In the genomic region with DNA sequence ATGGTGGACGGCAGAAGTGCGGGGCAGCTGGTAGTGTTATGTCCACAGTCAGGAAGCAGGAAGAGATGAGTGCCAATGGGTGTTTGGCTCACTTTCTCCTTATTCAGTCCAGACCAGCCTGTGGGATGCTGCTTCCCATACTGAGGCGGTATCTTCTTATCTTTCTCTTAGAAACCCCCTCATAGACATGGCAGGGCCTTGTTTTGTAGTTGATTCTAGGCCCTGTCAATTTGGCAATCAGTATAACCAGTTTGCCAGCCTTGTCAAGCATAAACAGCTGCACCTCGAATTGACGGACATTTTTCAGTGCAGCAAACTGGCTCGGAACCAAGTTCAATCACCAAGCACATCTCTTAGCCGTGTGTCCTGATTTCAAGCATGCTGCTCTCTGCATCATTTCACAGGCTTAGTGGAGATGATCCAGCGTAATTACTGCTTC, we compare ENCODE assay signal across 19 mouse cellular contexts.
A peak's percentile ranks its signal among the peaks of the same experiment; 100 is the strongest.
DNase-seq lines count a peak whose midpoint lies in the region; ATAC-seq lines count a peak whose summit lies in the region.
"Had no signal": no experiment of that assay in that cellular context is flagged by ENCODE, and none has a peak within 500 bp of the region (broad histone marks: within the 10 kb centered on the region; RNA-seq: fewer than 3 reads in every experiment).

No protein-coding gene starts in this region.

- intact Hi-C loops in left cerebral cortex, postnatal 4 days (cut with DNase I): no loop called here

- no peaks in the 10 kb centered on the region for H3K4me1 ChIP-seq in kidney, embryonic 14.5 days (ENCODE audit: control insufficient read depth, insufficient read depth, low read length)
- H3K4me1 ChIP-seq: liver, embryonic 15.5 days had no signal

- no peak overlapping the region for H3K4me2 ChIP-seq in kidney, embryonic 14.5 days (replicated peaks; ENCODE audit: low read depth, low read length)
- H3K4me2 ChIP-seq: heart, embryonic 12.5 days; liver, embryonic 15.5 days; midbrain, embryonic 15.5 days had no signal

- H3K4me3 ChIP-seq in kidney, embryonic 14.5 days (ENCODE audit: low read length): no peak overlapping the region
- H3K4me3 ChIP-seq: heart, embryonic 12.5 days; liver, embryonic 15.5 days; midbrain, embryonic 15.5 days had no signal

- H3K27me3 ChIP-seq in kidney, embryonic 14.5 days (ENCODE audit: control insufficient read depth, insufficient read depth, low read length): no peaks in the 10 kb centered on the region
- H3K27me3 ChIP-seq: heart, embryonic 12.5 days; liver, embryonic 15.5 days; midbrain, embryonic 15.5 days; Patski had no signal

- 83% methylated on average over 8 of the region's 8 CpGs for WGBS in kidney, embryonic 14.5 days

- H3K36me3 ChIP-seq in kidney, embryonic 14.5 days (ENCODE audit: control insufficient read depth, insufficient read depth, low read length): no peaks in the 10 kb centered on the region
- H3K36me3 ChIP-seq: heart, embryonic 12.5 days; liver, embryonic 15.5 days; midbrain, embryonic 15.5 days had no signal

- no peak for ATAC-seq in kidney, embryonic 14.5 days (ENCODE audit: low FRiP score, low TSS enrichment)
- ATAC-seq: activated CD4-positive, CD25-positive, alpha-beta regulatory T cell, adult 4 months; inflammation-experienced regulatory T-cells, adult 6 months; midbrain, embryonic 15.5 days; Patski had no signal

- H3K27ac ChIP-seq in kidney, embryonic 14.5 days (ENCODE audit: low read depth, low read length): no peak overlapping the region
- H3K27ac ChIP-seq: liver, embryonic 15.5 days; midbrain, embryonic 15.5 days; stomach, postnatal 0 days had no signal

- H3K9me3 ChIP-seq in kidney, embryonic 14.5 days (ENCODE audit: control insufficient read depth, low read length): no peaks in the 10 kb centered on the region
- H3K9me3 ChIP-seq: heart, embryonic 12.5 days; liver, embryonic 15.5 days; midbrain, embryonic 15.5 days had no signal

- H3K9ac ChIP-seq in kidney, embryonic 14.5 days (ENCODE audit: low read depth, low read length): no peak overlapping the region
- H3K9ac ChIP-seq: heart, embryonic 12.5 days; liver, embryonic 15.5 days; midbrain, embryonic 15.5 days had no signal

- peak; percentile 41 for DNase-seq in left cerebral cortex, postnatal 4 days
- DNase-seq in left cerebral cortex, adult 8-10 months (ENCODE audit: low spot score in 2 of 2): no peak
- DNase-seq in cerebellum, adult 11-12 months: peak; percentile 20
- peak; percentile 70 to 74 for DNase-seq in cerebellum, postnatal 10 days
- peak; percentile 3 for DNase-seq in lung, postnatal 25 days (ENCODE audit: low spot score)
- DNase-seq in layer of hippocampus, postnatal 10 days (ENCODE audit: low spot score in 2 of 2): no peak
- DNase-seq: adrenal gland, postnatal 36 days; kidney, adult 8-10 months; kidney, postnatal 36 days; layer of hippocampus, adult 9-11 months; thymus, postnatal 14 days had no signal

Comparison
In these comparisons a context has a peak if more than half of its experiments do, and no peak if none do; other contexts are left out.
1. DNase-seq: peak in left cerebral cortex, postnatal 4 days (single experiment), cerebellum, adult 11-12 months (single experiment), cerebellum, postnatal 10 days (2 of 2) and lung, postnatal 25 days (single experiment); none in left cerebral cortex, adult 8-10 months (0 of 2) and layer of hippocampus, postnatal 10 days (0 of 2).